Mouse (Mus musculus) midbrain, postnatal 0 days (tissue): ENCODE results near the gene Htt. TPM values are rescaled to one million over a fixed set of nuclear protein-coding genes. Genes with fewer than 3 reads are reported as not detected.

ENCODE experiments used
- ATAC-seq: fragments of 200-750 bp; cut with Nextera tagmentation; 2 replicates; pipeline ENCODE4 v1.8.0; 2017; ENCODE audit warnings: moderate number of reproducible peaks, mild to moderate bottlenecking, moderate TSS enrichment, moderate library complexity; ENCODE audit not compliant: low FRiP score
- DNase-seq: peaks from one replicate; pipeline ENCODE4 v3.0.0-alpha.2; 2015; ENCODE audit warnings: low spot score
- H3K27ac ChIP-seq: fragments of 300-500 bp; sonication (generic); 2 replicates; pipeline ENCODE4 v1.5.1; 2014; ENCODE audit warnings: low read depth, mild to moderate bottlenecking, low read length, mixed read lengths
- H3K27me3 ChIP-seq: fragments of 300-500 bp; sonication (generic); 2 replicates; pipeline ENCODE4 v1.6.1; 2014; ENCODE audit warnings: low read length, control low read depth, mixed read lengths; ENCODE audit not compliant: insufficient read depth
- H3K36me3 ChIP-seq: fragments of 300-500 bp; sonication (generic); 2 replicates; pipeline ENCODE4 v1.6.1; 2014; ENCODE audit warnings: low read length, control low read depth, mixed read lengths; ENCODE audit not compliant: insufficient read depth
- H3K4me1 ChIP-seq: fragments of 300-500 bp; sonication (generic); 2 replicates; pipeline ENCODE4 v1.6.1; 2014; ENCODE audit warnings: mild to moderate bottlenecking, control low read depth, antibody characterized with exemption, low read length, mixed read lengths; ENCODE audit not compliant: insufficient read depth
- H3K4me2 ChIP-seq: fragments of 300-500 bp; sonication (generic); 2 replicates; pipeline ENCODE4 v1.6.1; 2014; ENCODE audit warnings: low read depth, mild to moderate bottlenecking, low read length, mixed read lengths; ENCODE audit not compliant: poor library complexity, severe bottlenecking
- H3K4me3 ChIP-seq: fragments of 300-500 bp; sonication (generic); 2 replicates; pipeline ENCODE4 v1.5.1; 2014; ENCODE audit warnings: low read depth, mild to moderate bottlenecking, low read length, moderate library complexity
- H3K9ac ChIP-seq: fragments of 300-500 bp; sonication (generic); replicated peaks from 2 replicates; pipeline ENCODE4 v1.6.1; 2014; ENCODE audit warnings: mild to moderate bottlenecking, low read length, moderate library complexity, mixed read lengths; ENCODE audit not compliant: poor library complexity, severe bottlenecking
- H3K9me3 ChIP-seq: fragments of 300-500 bp; sonication (generic); 2 replicates; pipeline ENCODE4 v1.6.1; 2016; ENCODE audit warnings: low read length, control low read depth
- CTCF ChIP-seq: IDR thresholded peaks from 2 replicates; pipeline ENCODE4 v1.5.1; 2016; ENCODE audit warnings: antibody characterized with exemption, mild to moderate bottlenecking
- WGBS: fragments of 180-500 bp; shearing (Covaris S2); extraction: QIAGEN DNeasy Blood & Tissue Kit; methylation state at CpG from one replicate; pipeline ENCODE4 v1.1.7; 2014; 5-methylcytosine and 5-hydroxymethylcytosine counted together
- polyA plus RNA-seq: library from polyadenylated mRNA; unstranded; fragments of >200 nt; fragmentation: Nextera tagmentation; extraction: Ambion mirVana; gene quantifications from 2 replicates; pipeline ENCODE4 v1.2.1, GENCODE M21; 2015
- total RNA-seq: library from RNA; depleted of rRNA; stranded (reverse); fragments of >200 nt; gene quantifications from 2 replicates; pipeline ENCODE4 v1.2.3, GENCODE M21; 2014

Gene Htt
- total and polyA plus RNA-seq, 2 experiments from 2014 or later, result 7.4 to 39.9 TPM

GRCm38 (mm10) chr5:34908726-34909633 is 147.4 kb downstream of the Htt start:
- ATAC-seq (no peak), DNase-seq (no peak)
- no peak overlapping the region for H3K4me3 ChIP-seq
- H3K27me3 ChIP-seq, result no peaks in the 10 kb centered on the region
- H3K4me2 ChIP-seq, result no peak overlapping the region
- TF ChIP-seq CTCF, result no peak
- peaks cover 56% of the 10 kb centered on the region for H3K36me3 ChIP-seq
- H3K9me3 ChIP-seq, result no peaks in the 10 kb centered on the region
- H3K27ac ChIP-seq, result no peak overlapping the region
- no peak overlapping the region for H3K9ac ChIP-seq
- no peaks in the 10 kb centered on the region for H3K4me1 ChIP-seq
- 73% methylated on average over 9 of the region's 9 CpGs for WGBS

DNA sequence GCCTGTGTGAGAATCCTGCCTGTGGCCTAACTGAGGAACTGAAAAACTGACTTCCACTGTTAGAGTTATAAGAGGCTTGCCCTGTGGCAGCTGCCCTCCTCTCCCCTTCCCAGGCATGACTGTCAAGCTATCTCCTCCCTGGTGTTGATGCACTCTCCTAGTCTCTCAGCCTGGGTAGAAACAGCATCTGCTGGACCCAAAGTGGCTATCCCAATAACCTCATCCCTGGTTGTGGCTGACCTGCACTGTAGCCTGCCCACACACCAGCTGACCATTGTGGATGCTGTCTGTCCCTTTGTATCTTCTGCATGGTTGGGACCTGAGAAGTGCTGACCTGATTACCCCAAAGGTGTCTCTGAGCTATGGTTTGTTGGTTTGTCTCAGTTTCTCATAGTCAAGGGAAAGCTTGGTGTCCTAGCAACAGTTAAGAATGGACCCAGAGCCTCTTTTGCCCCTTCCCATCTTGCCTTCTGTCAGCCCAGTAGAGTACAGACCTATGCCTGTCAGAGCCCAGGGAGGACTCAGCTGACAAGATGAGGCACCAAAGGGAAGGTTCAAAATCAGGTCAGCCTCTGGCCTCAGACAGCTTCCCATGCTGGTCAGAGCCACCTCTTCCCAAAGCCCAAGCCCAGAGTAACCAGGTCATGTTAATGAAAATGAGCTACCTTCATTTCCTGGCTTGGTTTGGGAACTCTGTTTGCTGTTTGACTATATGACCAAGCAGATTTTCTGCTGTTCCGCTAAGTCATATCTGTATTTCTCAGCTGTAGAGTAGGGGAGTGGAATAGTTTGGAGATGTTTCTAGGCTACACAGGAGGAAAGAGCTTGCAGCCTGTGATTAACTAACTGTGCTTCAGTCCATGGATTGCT is 148.3 kb downstream of the Htt start:
- no peaks in the 10 kb centered on the region for H3K27me3 ChIP-seq
- no peak overlapping the region for H3K4me2 ChIP-seq
- no peak overlapping the region for H3K4me3 ChIP-seq
- no peak for TF ChIP-seq CTCF
- H3K9ac ChIP-seq, result no peak overlapping the region
- H3K27ac ChIP-seq, result no peak overlapping the region
- ATAC-seq (no peak), DNase-seq (no peak)
- WGBS, result 96% methylated on average over 1 of the region's 1 CpGs
- H3K9me3 ChIP-seq, result no peaks in the 10 kb centered on the region
- H3K4me1 ChIP-seq, result no peaks in the 10 kb centered on the region
- H3K36me3 ChIP-seq, result peaks cover 47% of the 10 kb centered on the region

DNA sequence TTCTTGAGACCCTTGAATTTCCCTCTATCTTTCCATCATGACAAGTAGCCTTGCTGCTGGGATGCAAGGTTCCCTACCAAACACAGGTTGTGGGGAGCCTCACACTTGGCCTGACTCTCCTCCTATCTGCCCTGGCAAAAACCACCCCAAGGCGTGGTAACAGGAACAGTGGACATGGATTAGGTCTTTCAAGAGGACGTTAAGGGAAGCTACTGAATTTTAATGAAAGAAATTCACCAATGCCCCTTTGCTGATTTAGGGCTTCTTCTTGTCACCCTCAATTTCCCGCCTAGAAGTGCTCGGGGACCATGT is 148.9 kb downstream of the Htt start:
- 73% methylated on average over 4 of the region's 4 CpGs for WGBS

GRCm38 (mm10) chr5:34915801-34916200 is 154.3 kb downstream of the Htt start:
- peak; percentile 98 for TF ChIP-seq CTCF
- Histone ChIP-seq H3K9me3 (no peaks in the 10 kb centered on the region), H3K27ac (no peak overlapping the region), H3K4me3 (no peak overlapping the region), H3K9ac (no peak overlapping the region), H3K36me3 (no peaks in the 10 kb centered on the region; the same call in 1 of the 2 replicates), H3K27me3 (no peaks in the 10 kb centered on the region), H3K4me2 (no peak overlapping the region), H3K4me1 (peaks cover 11% of the 10 kb centered on the region; the same call in 1 of the 2 replicates)
- WGBS, result 4% methylated on average over 1 of the region's 1 CpGs
- DNase-seq, result peak; percentile 82
- peak; percentile 53; the same call in 1 of the 2 replicates for ATAC-seq

More for the DNA sequence above, 148.9 kb downstream of the Htt start:
- H3K36me3 ChIP-seq, result peaks cover 43% of the 10 kb centered on the region
- H3K4me1 ChIP-seq, result no peaks in the 10 kb centered on the region
- no peak overlapping the region for H3K4me2 ChIP-seq
- H3K27ac ChIP-seq, result no peak overlapping the region
- no peak overlapping the region for H3K9ac ChIP-seq
- no peaks in the 10 kb centered on the region for H3K9me3 ChIP-seq
- no peak overlapping the region for H3K4me3 ChIP-seq
- no peak for TF ChIP-seq CTCF
- ATAC-seq, result no peak
- DNase-seq, result no peak
- no peaks in the 10 kb centered on the region for H3K27me3 ChIP-seq

DNA sequence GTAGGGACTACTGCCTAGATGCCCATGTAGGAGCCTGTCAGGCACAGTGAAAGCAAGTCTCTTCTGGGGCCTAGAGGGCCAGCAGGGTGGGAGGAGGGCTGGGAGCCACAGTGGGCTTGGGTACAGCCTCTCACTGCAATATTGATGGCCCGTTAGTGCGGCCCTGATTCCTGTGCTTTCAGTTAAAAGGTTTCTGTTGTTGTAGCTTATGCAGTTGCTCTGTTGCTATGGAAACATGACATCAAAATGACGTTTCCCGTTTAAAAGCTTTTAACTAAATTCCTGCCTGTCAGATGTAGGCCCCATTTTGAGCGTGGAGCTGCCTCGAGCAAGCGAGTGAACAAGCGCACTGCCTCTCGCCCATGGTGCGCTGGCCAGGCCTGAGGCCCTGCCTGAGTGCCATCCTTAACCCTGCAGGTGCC is 155.7 kb downstream of the Htt start:
- H3K27ac ChIP-seq, result peak overlapping the region; percentile 68
- peak; percentile 55 for ATAC-seq
- H3K4me2 ChIP-seq, result no peak overlapping the region
- H3K4me3 ChIP-seq, result no peak overlapping the region
- TF ChIP-seq CTCF, result no peak
- peaks cover 11% of the 10 kb centered on the region; the same call in 1 of the 2 replicates for H3K4me1 ChIP-seq
- WGBS, result 33% methylated on average over 10 of the region's 10 CpGs
- H3K9ac ChIP-seq, result no peak overlapping the region
- H3K9me3 ChIP-seq, result no peaks in the 10 kb centered on the region
- H3K36me3 ChIP-seq, result peaks cover 8% of the 10 kb centered on the region
- no peaks in the 10 kb centered on the region for H3K27me3 ChIP-seq
- peak; percentile 73 for DNase-seq
